Mouse (Mus musculus) cortical plate, adult 2 months (tissue): ENCODE results near the gene Noc3l.

Experiments
- CTCF ChIP-seq: fragments of 200-500 bp; IDR thresholded peaks from 2 replicates; pipeline ENCODE4 v1.5.1; 2011; ENCODE audit warnings: mild to moderate bottlenecking, control low read depth, low read length; ENCODE audit not compliant: insufficient read depth; ENCODE audit errors: extremely low read depth
- POLR2A ChIP-seq: fragments of 200-500 bp; IDR thresholded peaks from 2 replicates; pipeline ENCODE4 v1.6.1; 2011; ENCODE audit warnings: mild to moderate bottlenecking, low read length, control low read depth; ENCODE audit not compliant: insufficient read depth; ENCODE audit errors: extremely low read depth

DNA sequence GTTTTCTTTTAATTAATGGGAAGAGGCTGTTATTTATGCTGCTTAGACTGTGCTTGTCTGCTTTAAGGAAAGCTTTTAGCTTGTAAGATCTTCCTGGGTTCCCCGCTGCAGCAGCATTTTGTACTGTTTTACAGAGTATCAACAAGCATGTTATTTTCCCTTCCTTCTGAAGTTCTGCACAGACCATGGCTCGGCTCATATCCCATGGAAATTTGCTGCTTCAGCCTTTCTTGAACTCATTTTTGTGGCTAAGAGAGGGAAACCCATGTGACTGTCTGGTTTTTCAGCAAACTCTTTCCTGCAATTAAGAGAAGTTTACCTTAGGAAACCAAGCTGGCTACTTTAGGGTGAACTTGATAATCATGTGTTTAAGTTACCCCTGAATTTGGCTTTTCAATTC, 27.3 kb upstream of the Noc3l start:
- TF ChIP-seq POLR2A (no peak), CTCF (no peak)
